Mouse (Mus musculus) NIH3T3 (cell line): Measurements from ENCODE around the gene Lsamp.
A peak's percentile ranks its signal among the peaks of the same experiment; 100 is the strongest.

Source experiments
- DNase-seq: peaks from one replicate; pipeline ENCODE4 v3.0.0-alpha.2; 2012; ENCODE audit warnings: low read depth

Gene Lsamp

GRCm38 (mm10) chr16:41557104-41557503 lies 1572.9 kb downstream of the Lsamp start:
- no peak for DNase-seq

- no peak for DNase-seq
Measured at GRCm38 (mm10) chr16:41565233-41565632, 1581.1 kb downstream of the Lsamp start.

GRCm38 (mm10) chr16:41588675-41589301 lies 1604.6 kb downstream of the Lsamp start:
- no peak for DNase-seq

GRCm38 (mm10) chr16:41612229-41612628 lies 1628.1 kb downstream of the Lsamp start:
- DNase-seq = no peak

- no peak for DNase-seq
Measured at GRCm38 (mm10) chr16:41623871-41624270, 1639.7 kb downstream of the Lsamp start.

- DNase-seq = no peak
Measured at GRCm38 (mm10) chr16:41633898-41634297, 1649.7 kb downstream of the Lsamp start.

GRCm38 (mm10) chr16:41640876-41641275 lies 1656.7 kb downstream of the Lsamp start:
- no peak for DNase-seq

- DNase-seq = no peak
Measured at GRCm38 (mm10) chr16:41653261-41653660, 1669.1 kb downstream of the Lsamp start.

- DNase-seq = no peak
Measured at GRCm38 (mm10) chr16:41674316-41675038, 1690.3 kb downstream of the Lsamp start.

- DNase-seq = no peak
Measured at GRCm38 (mm10) chr16:41675774-41676173, 1691.6 kb downstream of the Lsamp start.

- peak; percentile 18 for DNase-seq
Measured at GRCm38 (mm10) chr16:41692435-41692834, 1708.3 kb downstream of the Lsamp start.

GRCm38 (mm10) chr16:41701790-41702428 lies 1717.7 kb downstream of the Lsamp start:
- DNase-seq = no peak

GRCm38 (mm10) chr16:41728900-41729585 lies 1744.9 kb downstream of the Lsamp start:
- DNase-seq = no peak

- no peak for DNase-seq
Measured at GRCm38 (mm10) chr16:41729911-41730310, 1745.8 kb downstream of the Lsamp start.

- DNase-seq = no peak
Measured at GRCm38 (mm10) chr16:41745037-41745436, 1760.9 kb downstream of the Lsamp start.

- no peak for DNase-seq
Measured at GRCm38 (mm10) chr16:41746235-41746911, 1762.2 kb downstream of the Lsamp start.

- DNase-seq = no peak
Measured at GRCm38 (mm10) chr16:41747874-41748273, 1763.7 kb downstream of the Lsamp start.

GRCm38 (mm10) chr16:41748759-41749158 lies 1764.6 kb downstream of the Lsamp start:
- no peak for DNase-seq

GRCm38 (mm10) chr16:41764285-41764684 lies 1780.1 kb downstream of the Lsamp start:
- DNase-seq = no peak

- DNase-seq = no peak
Measured at GRCm38 (mm10) chr16:41771427-41772125, 1787.4 kb downstream of the Lsamp start.

GRCm38 (mm10) chr16:41777586-41777985 lies 1793.4 kb downstream of the Lsamp start:
- DNase-seq = no peak
